Mouse (Mus musculus): ENCODE measurements around the gene Arf4. TPM values are rescaled to one million over a fixed set of nuclear protein-coding genes. Genes with fewer than 3 reads are reported as not detected.
"Not testable (repeated sequence)": the region's sequence is repeated elsewhere in the genome, so short reads cannot be mapped to it uniquely, and the experiment has no call there.

The Arf4 gene
- polyA plus RNA-seq, 1 experiment from 2014 or later: 594 TPM

DNA sequence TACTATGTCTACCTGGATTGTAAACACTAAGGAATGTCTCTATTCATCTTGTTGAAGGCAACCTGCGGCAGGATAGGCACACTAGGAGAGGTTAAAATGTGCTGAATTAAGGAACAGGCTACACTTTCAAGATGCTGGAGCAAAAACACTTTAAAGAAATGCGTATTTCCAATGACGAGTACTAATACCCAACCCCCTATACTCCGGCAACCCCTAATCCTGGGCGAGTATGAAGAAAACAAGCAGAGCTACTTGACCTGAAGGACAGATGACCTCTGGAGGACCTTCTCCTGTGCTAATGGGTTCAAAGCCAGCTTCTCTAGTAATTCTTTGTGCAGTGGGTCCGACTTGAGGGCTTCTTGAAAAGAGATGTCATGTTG is 30.1 kb downstream of the Arf4 start:
- 0 out of 2 replicates have a peak overlapping the region, but pooled peaks have one; percentile 93 for H3K27ac ChIP-seq
- WGBS: 16% methylated on average over 6 of the region's 6 CpGs

DNA sequence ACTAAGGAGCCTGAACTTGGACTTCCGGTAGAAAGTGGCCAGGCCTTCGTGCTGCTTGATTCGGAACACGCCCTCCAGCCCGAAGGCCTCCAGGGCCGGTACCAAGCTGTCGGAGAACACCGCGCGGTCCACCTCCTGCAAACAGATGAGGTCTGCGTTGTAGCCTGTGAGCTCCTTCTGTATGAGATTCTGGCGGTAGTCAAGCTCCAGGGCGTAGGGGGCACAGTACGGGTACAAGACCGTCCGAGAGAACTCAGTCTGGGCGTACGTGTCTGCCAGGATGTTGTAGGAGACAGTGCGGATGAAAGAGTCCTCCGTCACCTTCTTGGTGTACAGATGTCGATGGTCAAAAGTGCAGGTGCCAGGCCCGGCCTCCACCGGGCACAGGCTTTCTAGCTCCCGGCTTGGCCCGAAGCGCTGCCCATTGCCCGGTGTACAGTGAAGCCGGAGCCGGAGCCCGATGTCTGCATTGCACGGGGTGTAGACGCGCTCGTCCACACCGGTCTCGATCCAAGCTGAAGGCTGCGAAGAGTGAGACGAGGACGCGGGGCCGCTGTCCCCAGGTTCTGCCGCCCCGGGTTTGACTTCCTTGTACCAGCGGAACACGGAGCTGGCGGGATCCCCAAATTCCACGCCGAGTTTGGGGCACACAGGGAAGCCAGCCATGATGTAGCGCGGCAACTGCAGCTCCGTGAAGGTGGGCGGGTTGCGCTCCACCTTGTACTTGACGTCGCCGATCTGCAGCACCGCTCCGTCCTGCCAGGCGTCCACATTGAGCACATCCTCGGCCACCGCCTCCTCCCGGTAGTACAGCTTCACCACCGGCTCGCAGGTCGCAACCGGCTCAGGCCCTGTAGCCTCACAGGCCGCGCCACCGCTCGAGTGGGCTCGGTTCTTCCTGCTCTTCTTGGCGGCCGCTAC is 30.8 kb downstream of the Arf4 start:
- H3K27ac ChIP-seq: peak overlapping the region; percentile 93
- peak overlapping the region; percentile 86 for H3K9ac ChIP-seq
- peak overlapping the region; percentile 90 for H3K4me2 ChIP-seq
- H3K4me3 ChIP-seq (replicated peaks): peak overlapping the region; percentile 90
- H3K9me3 ChIP-seq (replicated peaks): no peaks in the 10 kb centered on the region
- peak; percentile 68 for ATAC-seq (replicated peaks; ENCODE audit: low FRiP score)
- H3K4me1 ChIP-seq: peaks cover 22% of the 10 kb centered on the region
- H3K36me3 ChIP-seq: peaks cover 27% of the 10 kb centered on the region
- H3K27me3 ChIP-seq: no peaks in the 10 kb centered on the region
- under 1% methylated on average over 73 of the region's 73 CpGs for WGBS

More for the DNA sequence above, 30.1 kb downstream of the Arf4 start:
- Histone ChIP-seq H3K4me1 (peaks cover 22% of the 10 kb centered on the region), H3K9ac (peak overlapping the region; percentile 86), H3K9me3 (replicated peaks) (no peaks in the 10 kb centered on the region), H3K4me2 (peak overlapping the region; percentile 90), H3K27me3 (no peaks in the 10 kb centered on the region), H3K4me3 (replicated peaks) (peak overlapping the region; percentile 90), H3K36me3 (peaks cover 29% of the 10 kb centered on the region)
- ATAC-seq (replicated peaks; ENCODE audit: low FRiP score): no peak

DNA sequence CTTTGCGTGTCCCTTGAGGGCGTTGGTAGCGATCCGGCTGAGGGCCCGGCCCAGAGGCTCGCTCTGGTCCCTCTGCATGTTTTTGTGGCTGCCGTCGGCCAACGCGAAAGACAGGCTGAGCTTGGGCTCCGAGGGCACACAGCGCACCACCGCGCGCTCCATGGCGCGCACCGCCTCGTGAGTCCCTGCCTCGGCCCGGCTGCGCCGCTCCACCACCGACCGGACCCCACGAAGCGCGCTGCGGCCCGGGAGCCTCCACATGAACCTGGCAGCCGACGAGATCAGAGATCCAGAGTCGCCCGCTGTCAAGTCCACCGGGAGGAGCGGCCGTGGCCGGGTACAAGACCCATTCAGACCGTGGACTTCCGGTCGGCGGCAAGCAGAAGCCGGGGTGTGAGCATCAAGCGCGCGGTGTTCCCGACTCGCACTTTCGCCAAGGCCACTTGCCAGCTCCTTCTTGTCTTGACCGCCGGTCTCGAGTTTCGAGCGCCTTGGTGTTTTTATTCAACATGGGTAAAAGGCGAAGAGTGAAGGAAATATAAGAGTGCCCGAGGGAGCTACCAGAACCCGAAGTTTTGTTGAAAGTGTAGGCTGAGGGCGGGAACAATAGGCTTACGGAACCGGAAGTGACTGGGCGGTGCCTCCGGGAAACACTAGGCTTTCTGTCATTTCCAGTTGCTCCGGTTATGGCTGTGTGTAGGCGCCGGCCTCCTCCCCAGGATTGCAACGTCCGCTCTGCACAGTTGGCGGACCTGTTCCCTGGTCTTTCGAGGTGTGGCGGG is 31.6 kb downstream of the Arf4 start, which contains the start of gene Pde12:
Pde12 (minus strand) TSS at position 592 of the 782 bp plus-strand sequence.
- ATAC-seq (replicated peaks; ENCODE audit: low FRiP score): peak; percentile 94

GRCm38 (mm10) chr14:26670964-26671363 is 33.1 kb downstream of the Arf4 start:
- Histone ChIP-seq H3K4me2 (peak overlapping the region; percentile 90; the same call in 1 of the 2 replicates), H3K4me1 (peaks cover 22% of the 10 kb centered on the region), H3K9ac (no peak overlapping the region), H3K9me3 (replicated peaks) (no peaks in the 10 kb centered on the region), H3K27ac (no peak overlapping the region), H3K36me3 (peaks cover 8% of the 10 kb centered on the region), H3K27me3 (no peaks in the 10 kb centered on the region), H3K4me3 (replicated peaks) (no peak overlapping the region)
- ATAC-seq (replicated peaks; ENCODE audit: low FRiP score): no peak

More for the DNA sequence above, 31.6 kb downstream of the Arf4 start, which contains the start of gene Pde12:
- Histone ChIP-seq H3K4me3 (replicated peaks) (peak within 1 kb of the TSS; percentile 90), H3K4me1 (peaks cover 22% of the 10 kb centered on the region), H3K27me3 (no peaks in the 10 kb centered on the region), H3K9ac (peak within 1 kb of the TSS; percentile 86), H3K9me3 (replicated peaks) (no peaks in the 10 kb centered on the region), H3K27ac (peak within 1 kb of the TSS; percentile 93), H3K4me2 (peak within 1 kb of the TSS; percentile 90), H3K36me3 (peaks cover 21% of the 10 kb centered on the region)
- WGBS: under 1% methylated on average over 70 of the region's 70 CpGs

DNA sequence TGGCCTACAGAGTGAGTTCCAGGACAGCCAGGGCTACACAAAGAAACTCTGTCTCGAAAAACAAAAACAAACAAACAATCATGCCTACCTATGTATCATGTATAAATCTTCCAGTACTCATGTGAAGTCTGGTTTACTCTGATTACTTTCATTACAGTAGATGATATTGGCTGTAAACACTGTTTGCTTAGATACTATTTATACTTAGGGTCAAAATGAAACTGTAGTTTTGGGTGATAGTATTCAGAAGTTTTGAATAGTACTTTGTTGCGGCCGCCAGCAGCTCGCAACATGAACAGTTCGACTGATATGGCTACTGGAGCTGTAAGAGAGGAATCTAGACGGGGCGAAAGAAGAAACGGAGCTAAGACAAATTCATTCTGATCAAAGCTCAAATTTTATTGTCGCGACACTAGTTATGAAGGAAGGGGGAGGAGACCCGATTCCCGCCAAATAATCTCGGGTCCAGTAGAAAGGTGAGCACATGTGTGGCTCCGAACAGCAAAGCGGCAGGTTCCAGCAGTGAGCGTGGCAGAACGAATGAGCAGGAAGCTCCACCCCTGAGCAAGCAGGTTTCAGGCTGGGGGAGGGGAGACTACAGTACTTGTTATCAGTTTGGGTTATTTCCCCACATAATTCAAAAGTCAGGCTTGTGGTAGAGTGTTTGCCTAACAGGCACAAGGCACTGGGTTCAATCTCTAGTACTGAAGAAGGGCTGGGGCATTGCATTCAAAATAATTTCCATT is 34.2 kb downstream of the Arf4 start:
- H3K4me3 ChIP-seq (replicated peaks); H3K27me3 ChIP-seq; H3K9me3 ChIP-seq (replicated peaks); H3K36me3 ChIP-seq; H3K27ac ChIP-seq; ATAC-seq (replicated peaks; ENCODE audit: low FRiP score); H3K9ac ChIP-seq; H3K4me2 ChIP-seq: not testable (repeated sequence)
- 64% methylated on average over 17 of the region's 17 CpGs for WGBS
- H3K4me1 ChIP-seq: peaks cover 14% of the 10 kb centered on the region

DNA sequence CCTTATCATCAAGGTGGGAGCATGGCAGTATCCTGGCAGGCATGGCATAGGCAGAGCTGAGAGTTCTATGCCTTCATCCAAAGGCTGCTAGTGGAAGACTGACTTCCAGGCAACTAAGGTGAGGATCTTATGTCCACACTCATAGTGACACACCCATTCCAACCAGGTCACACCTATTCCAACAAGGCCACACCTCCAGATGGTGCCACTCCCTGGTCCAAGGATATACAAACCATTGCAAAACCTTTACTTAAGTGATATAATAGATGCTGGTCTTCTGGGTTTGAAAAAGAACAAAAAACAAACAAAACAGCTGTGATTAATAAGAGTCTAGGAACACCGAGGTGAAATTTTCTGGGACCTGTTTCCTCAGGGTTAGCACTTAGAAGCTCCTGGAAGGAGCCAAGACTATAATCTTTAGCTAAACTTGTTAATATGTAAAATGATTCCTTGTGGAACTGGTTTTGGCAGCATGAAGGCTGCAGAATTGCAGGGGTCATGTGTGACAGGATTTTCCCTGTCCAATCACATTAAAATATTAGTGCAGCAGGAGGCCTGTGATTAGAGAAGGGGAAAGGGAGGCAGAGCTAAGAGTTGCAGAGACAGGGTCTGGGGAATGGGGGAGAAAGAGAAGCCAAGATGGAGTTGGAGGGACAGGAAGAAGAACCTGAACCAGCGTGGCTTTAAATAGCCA is 36.7 kb downstream of the Arf4 start:
- H3K9ac ChIP-seq; H3K36me3 ChIP-seq; H3K4me3 ChIP-seq (replicated peaks); H3K4me2 ChIP-seq; H3K4me1 ChIP-seq; H3K27me3 ChIP-seq; ATAC-seq (replicated peaks; ENCODE audit: low FRiP score); H3K9me3 ChIP-seq (replicated peaks): not testable (repeated sequence)
- H3K27ac ChIP-seq: peak overlapping the region; percentile 72
- WGBS: 74% methylated on average over 2 of the region's 2 CpGs

DNA sequence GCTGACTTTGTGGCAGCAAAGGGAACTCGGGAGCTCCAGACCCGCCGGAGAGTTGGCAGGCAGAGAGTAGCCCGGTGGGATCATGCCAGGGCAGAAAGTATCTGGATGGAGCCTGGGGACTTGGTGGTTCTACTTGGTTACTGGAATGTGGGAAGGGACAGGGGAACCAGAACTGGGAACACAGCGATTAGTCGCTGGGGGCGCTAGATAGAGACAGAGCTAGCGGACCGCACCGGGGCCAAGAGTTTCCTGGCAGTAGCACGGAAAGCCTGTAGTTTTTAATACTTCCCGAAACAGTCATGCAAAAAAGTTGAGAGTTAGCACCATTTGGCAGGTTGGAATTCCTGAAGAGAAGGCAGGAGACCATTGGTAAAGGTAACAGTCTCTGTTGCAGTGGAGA is 37.5 kb downstream of the Arf4 start:
- Histone ChIP-seq H3K9ac (no peak overlapping the region), H3K9me3 (replicated peaks) (no peaks in the 10 kb centered on the region), H3K27me3 (no peaks in the 10 kb centered on the region), H3K4me1 (peaks cover 4% of the 10 kb centered on the region), H3K27ac (peak overlapping the region; percentile 72), H3K4me3 (replicated peaks) (no peak overlapping the region; the same call in 1 of the 2 replicates), H3K4me2 (peak overlapping the region; percentile 35), H3K36me3 (no peaks in the 10 kb centered on the region)
- WGBS: 28% methylated on average over 12 of the region's 12 CpGs
- no peak for ATAC-seq (replicated peaks; ENCODE audit: low FRiP score)

- ATAC-seq (replicated peaks; ENCODE audit: low FRiP score): no peak
- Histone ChIP-seq H3K9me3 (replicated peaks) (no peaks in the 10 kb centered on the region), H3K36me3 (no peaks in the 10 kb centered on the region), H3K4me3 (replicated peaks) (no peak overlapping the region), H3K27me3 (no peaks in the 10 kb centered on the region), H3K9ac (no peak overlapping the region), H3K4me1 (no peaks in the 10 kb centered on the region), H3K4me2 (peak overlapping the region; percentile 35), H3K27ac (peak overlapping the region; percentile 72; the same call in 1 of the 2 replicates)
- WGBS: 83% methylated on average over 5 of the region's 5 CpGs
These were observed 37.9 kb downstream of the Arf4 start for GRCm38 (mm10) chr14:26675791-26676190.

DNA sequence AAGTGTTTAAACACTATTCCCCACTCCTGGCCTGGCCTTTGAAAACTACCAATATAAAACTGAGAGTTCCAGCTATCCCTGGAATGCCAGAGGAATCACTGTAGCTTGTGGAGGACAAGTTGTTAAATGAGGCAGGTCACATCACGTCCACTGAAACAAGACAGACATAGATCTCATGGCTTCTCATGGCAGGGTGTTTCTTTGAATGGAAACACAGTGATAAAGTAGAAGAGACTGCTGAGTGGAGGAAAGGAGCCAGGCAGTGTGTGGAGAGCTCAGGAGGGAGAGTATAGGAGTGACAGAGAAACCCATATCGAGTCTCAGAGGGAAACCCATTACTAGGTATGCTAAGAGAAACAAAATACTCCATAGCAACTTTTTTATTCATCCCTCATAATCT is 52.9 kb downstream of the Arf4 start:
- no peaks in the 10 kb centered on the region for H3K9me3 ChIP-seq (replicated peaks)
- no peak overlapping the region for H3K9ac ChIP-seq
- peaks cover 4% of the 10 kb centered on the region; the same call in 1 of the 2 replicates for H3K27me3 ChIP-seq
- WGBS: 58% methylated on average over 2 of the region's 2 CpGs
- H3K4me2 ChIP-seq: no peak overlapping the region
- no peaks in the 10 kb centered on the region for H3K4me1 ChIP-seq
- no peaks in the 10 kb centered on the region for H3K36me3 ChIP-seq
- ATAC-seq (replicated peaks; ENCODE audit: low FRiP score): no peak
- H3K27ac ChIP-seq: no peak overlapping the region
- H3K4me3 ChIP-seq (replicated peaks): no peak overlapping the region

- H3K27me3 ChIP-seq: no peaks in the 10 kb centered on the region
- 53% methylated on average over 2 of the region's 2 CpGs for WGBS
- no peak overlapping the region for H3K9ac ChIP-seq
- H3K4me1 ChIP-seq: no peaks in the 10 kb centered on the region
- 0 out of 2 replicates have a peak overlapping the region, but pooled peaks have one; percentile 37 for H3K27ac ChIP-seq
- H3K36me3 ChIP-seq: no peaks in the 10 kb centered on the region
- no peak for ATAC-seq (replicated peaks; ENCODE audit: low FRiP score)
- no peak overlapping the region for H3K4me3 ChIP-seq (replicated peaks)
- H3K9me3 ChIP-seq (replicated peaks): no peaks in the 10 kb centered on the region
- no peak overlapping the region for H3K4me2 ChIP-seq
These were observed 53.5 kb downstream of the Arf4 start for GRCm38 (mm10) chr14:26691363-26691762.

GRCm38 (mm10) chr14:26692974-26693373 is 55.1 kb downstream of the Arf4 start, which contains the start of gene Dnah12:
TSS of gene Dnah12 (plus strand) at chr14:26693274.
- no peak within 1 kb of the TSS for H3K9ac ChIP-seq
- H3K36me3 ChIP-seq: no peaks in the 10 kb centered on the region
- H3K4me3 ChIP-seq (replicated peaks): no peak within 1 kb of the TSS
- H3K9me3 ChIP-seq (replicated peaks): no peaks in the 10 kb centered on the region
- WGBS: 90% methylated on average over 3 of the region's 3 CpGs
- H3K4me2 ChIP-seq: no peak within 1 kb of the TSS
- no peaks in the 10 kb centered on the region for H3K4me1 ChIP-seq
- no peak for ATAC-seq (replicated peaks; ENCODE audit: low FRiP score)
- no peaks in the 10 kb centered on the region for H3K27me3 ChIP-seq
- H3K27ac ChIP-seq: no peak within 1 kb of the TSS

Measured in kidney, embryonic 15.5 days (tissue).